Mouse (Mus musculus) heart, postnatal 10 days (tissue): ENCODE data around the gene Myof. TPM values are rescaled to one million over a fixed set of nuclear protein-coding genes. Genes with fewer than 3 reads are reported as not detected.
A peak's percentile ranks its signal among the peaks of the same experiment; 100 is the strongest.

ENCODE experiments used
- DNase-seq, 2 experiments: peaks; one replicate each; pipeline ENCODE4 v3.0.0; 2021
- intact Hi-C: fragments of 180-260 bp; cut with DNase I; formaldehyde crosslinking; loops from one replicate; pipeline ENCODE4 v1.15.1; 2025
- total RNA-seq, 2 experiments: library from RNA; stranded (reverse); gene quantifications; 2 replicates each; pipeline ENCODE4 v1.2.3; 2021

Gene Myof
- total RNA-seq, 2 experiments from 2014 or later = 14.9 to 15.7 TPM

- intact Hi-C loops = no loop called here
- no peak for DNase-seq
Measured at GRCm38 (mm10) chr19:38011379-38011778, 32.0 kb downstream of the Myof start.

- intact Hi-C loops = loop anchor here (5.0 kb wide), 1 partner anchor 37 kb away; the partner anchor contains the start of gene Myof
- peak in 1 of 2 experiments; percentile 49 for DNase-seq
Measured at GRCm38 (mm10) chr19:38004809-38005380, 38.5 kb downstream of the Myof start.

- intact Hi-C loops = loop anchor here (5.0 kb wide), 1 partner anchor 38 kb away; the partner anchor contains the start of gene Myof
- peak in 1 of 2 experiments; percentile 41 for DNase-seq
Measured at GRCm38 (mm10) chr19:38003671-38004521, 39.5 kb downstream of the Myof start.

GRCm38 (mm10) chr19:38002816-38003215, 40.6 kb downstream of the Myof start:
- no peak for DNase-seq
- intact Hi-C loops = loop anchor here (5.0 kb wide), 1 partner anchor 39 kb away; the partner anchor contains the start of gene Myof

GRCm38 (mm10) chr19:38000990-38001389, 42.4 kb downstream of the Myof start:
- DNase-seq = no peak
- intact Hi-C loops = loop anchor here (5.0 kb wide), 1 partner anchor 41 kb away; the partner anchor contains the start of gene Myof

- no peak for DNase-seq
- intact Hi-C loops = loop anchor here (5.0 kb wide), 1 partner anchor 42 kb away; the partner anchor contains the start of gene Myof
Measured at GRCm38 (mm10) chr19:37999941-38000340, 43.4 kb downstream of the Myof start.

- intact Hi-C loops = no loop called here
- DNase-seq = no peak
Measured at GRCm38 (mm10) chr19:37994301-37994700, 49.1 kb downstream of the Myof start.

GRCm38 (mm10) chr19:37992184-37992554, 51.2 kb downstream of the Myof start:
- DNase-seq = no peak
- intact Hi-C loops = no loop called here

- intact Hi-C loops = no loop called here
- DNase-seq = peak; percentile 63 to 65
Measured at GRCm38 (mm10) chr19:37991399-37992183, 51.8 kb downstream of the Myof start.

- intact Hi-C loops = no loop called here
- no peak for DNase-seq
Measured at GRCm38 (mm10) chr19:37989971-37990370, 53.4 kb downstream of the Myof start.

- intact Hi-C loops = no loop called here
- no peak for DNase-seq
Measured at GRCm38 (mm10) chr19:37988156-37988555, 55.2 kb downstream of the Myof start.

- DNase-seq = no peak
- intact Hi-C loops = no loop called here
Measured at GRCm38 (mm10) chr19:37985730-37986129, 57.6 kb downstream of the Myof start.

- intact Hi-C loops = no loop called here
- no peak for DNase-seq
Measured at GRCm38 (mm10) chr19:37975951-37976350, 67.4 kb downstream of the Myof start.

- DNase-seq = no peak
- intact Hi-C loops = no loop called here
Measured at GRCm38 (mm10) chr19:37970571-37970970, 72.8 kb downstream of the Myof start.

GRCm38 (mm10) chr19:37970004-37970403, 73.4 kb downstream of the Myof start:
- intact Hi-C loops = no loop called here
- no peak for DNase-seq

GRCm38 (mm10) chr19:37965828-37966227, 77.5 kb downstream of the Myof start:
- intact Hi-C loops = no loop called here
- DNase-seq = no peak

GRCm38 (mm10) chr19:37963421-37963820, 80.0 kb downstream of the Myof start:
- DNase-seq = no peak
- intact Hi-C loops = no loop called here

GRCm38 (mm10) chr19:37960791-37961190, 82.6 kb downstream of the Myof start:
- intact Hi-C loops = no loop called here
- DNase-seq = no peak

GRCm38 (mm10) chr19:37959543-37960215, 83.7 kb downstream of the Myof start:
- DNase-seq = no peak
- intact Hi-C loops = loop anchor here (5.0 kb wide), 2 partner anchors 243 to 393 kb away; no protein-coding TSS in a partner anchor

GRCm38 (mm10) chr19:37959076-37959475, 84.3 kb downstream of the Myof start:
- intact Hi-C loops = loop anchor here (5.0 kb wide), 2 partner anchors 243 to 393 kb away; no protein-coding TSS in a partner anchor
- no peak for DNase-seq
